Mouse (Mus musculus) lung, adult 2 months (tissue): ENCODE measurements at regions not wholly inside any gene's neighbourhood (a gene's known extent, or its start where the extent isn't known, plus 50 kb on each side); places are given as distances from the start of the nearest gene placed in this dataset.

Experiments used
- DNase-seq: peaks from one replicate; pipeline ENCODE4 v3.0.0; 2022
- H3K4me1 ChIP-seq: fragments of 200-500 bp; 2 replicates; pipeline ENCODE4 v1.6.1; 2011; ENCODE audit warnings: low read length; ENCODE audit not compliant: control insufficient read depth, insufficient read depth
- H3K4me3 ChIP-seq: fragments of 200-500 bp; replicated peaks from 2 replicates; pipeline ENCODE3; 2011; ENCODE audit warnings: low read depth, mild to moderate bottlenecking, control low read depth, low read length; ENCODE audit errors: extremely low read depth
- CTCF ChIP-seq: fragments of 200-500 bp; IDR thresholded peaks from 2 replicates; pipeline ENCODE4 v1.5.1; 2011; ENCODE audit warnings: mild to moderate bottlenecking, low read length, control low read depth; ENCODE audit not compliant: insufficient read depth
- POLR2A ChIP-seq: fragments of 200-500 bp; IDR thresholded peaks from 2 replicates; pipeline ENCODE4 v1.6.1; 2011; ENCODE audit warnings: low read depth, mild to moderate bottlenecking, control low read depth, low read length, borderline replicate concordance; ENCODE audit errors: extremely low read depth
- WGBS: fragments of 180-500 bp; shearing (Covaris S2); methylation state at CpG from one replicate; pipeline ENCODE4 v1.1.7; 2018; 5-methylcytosine and 5-hydroxymethylcytosine counted together

- TF ChIP-seq POLR2A (no peak), CTCF (no peak)
- H3K4me1 ChIP-seq, result no peaks in the 10 kb centered on the region
- H3K4me3 ChIP-seq, result no peak overlapping the region
- WGBS, result 65% methylated on average over 20 of the region's 20 CpGs
- DNase-seq, result no peak
Measured at GRCm38 (mm10) chr1:92754793-92755488, 76.5 kb upstream of the Gpc1 start.

DNA sequence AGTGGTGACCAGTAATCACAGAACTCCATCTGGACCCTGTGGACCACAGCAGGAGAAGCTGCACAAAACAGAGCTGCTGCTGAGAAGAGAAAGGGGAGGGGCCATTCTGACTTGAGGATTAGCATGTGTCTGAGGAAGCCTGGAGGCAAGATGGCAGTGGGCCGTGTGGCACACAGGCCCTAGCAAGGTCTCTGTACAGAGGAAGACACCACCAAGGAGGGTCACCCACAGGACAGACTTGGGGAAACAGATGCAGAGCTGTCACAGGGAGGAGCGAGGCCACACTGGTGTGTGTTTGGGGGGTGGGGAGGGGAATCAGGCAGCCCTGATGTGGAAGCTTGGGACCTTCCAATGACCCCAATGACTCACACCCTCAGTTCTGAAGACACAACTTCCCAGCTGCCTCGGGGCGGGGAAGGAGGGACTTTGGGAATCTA lies 79.7 kb upstream of the Gpc1 start:
- 28% methylated on average over 4 of the region's 4 CpGs for WGBS
- TF ChIP-seq CTCF (no peak), POLR2A (no peak)
- Histone ChIP-seq H3K4me3 (no peak overlapping the region), H3K4me1 (no peaks in the 10 kb centered on the region)
- no peak for DNase-seq

DNA sequence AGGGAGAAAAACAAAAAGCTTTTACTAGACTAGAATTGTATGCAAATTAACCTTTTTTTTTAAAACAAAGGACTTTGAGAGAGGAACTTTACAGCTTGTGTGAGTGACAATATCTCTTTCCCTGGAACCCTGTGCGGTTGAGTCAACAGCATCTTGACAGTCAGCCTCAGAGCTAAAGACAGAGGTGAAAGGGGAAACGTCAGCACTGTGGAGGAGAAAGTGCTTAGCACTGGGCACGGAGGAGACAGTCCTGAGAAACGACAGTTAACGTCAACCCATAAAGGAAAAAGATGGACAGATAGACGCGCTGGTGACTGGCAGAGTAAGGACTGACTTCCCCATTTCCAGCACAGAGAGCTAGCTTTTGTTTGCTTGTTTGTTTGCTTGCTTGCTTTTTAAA lies 82.0 kb upstream of the Gpc1 start:
- 46% methylated on average over 7 of the region's 7 CpGs for WGBS
- no peak for DNase-seq
- no peak for TF ChIP-seq POLR2A
- TF ChIP-seq CTCF, result no peak
- H3K4me1 ChIP-seq, result no peaks in the 10 kb centered on the region
- H3K4me3 ChIP-seq, result no peak overlapping the region

- DNase-seq, result no peak
- TF ChIP-seq POLR2A (no peak), CTCF (no peak)
- 68% methylated on average over 5 of the region's 5 CpGs for WGBS
- H3K4me3 ChIP-seq, result no peak overlapping the region
- no peaks in the 10 kb centered on the region for H3K4me1 ChIP-seq
Measured at GRCm38 (mm10) chr1:92745284-92745683, 86.2 kb upstream of the Gpc1 start.

GRCm38 (mm10) chr1:92744528-92745241 lies 86.8 kb upstream of the Gpc1 start:
- no peak for DNase-seq
- Histone ChIP-seq H3K4me3 (no peak overlapping the region), H3K4me1 (no peaks in the 10 kb centered on the region)
- WGBS, result 47% methylated on average over 9 of the region's 9 CpGs
- TF ChIP-seq POLR2A (no peak), CTCF (no peak)

DNA sequence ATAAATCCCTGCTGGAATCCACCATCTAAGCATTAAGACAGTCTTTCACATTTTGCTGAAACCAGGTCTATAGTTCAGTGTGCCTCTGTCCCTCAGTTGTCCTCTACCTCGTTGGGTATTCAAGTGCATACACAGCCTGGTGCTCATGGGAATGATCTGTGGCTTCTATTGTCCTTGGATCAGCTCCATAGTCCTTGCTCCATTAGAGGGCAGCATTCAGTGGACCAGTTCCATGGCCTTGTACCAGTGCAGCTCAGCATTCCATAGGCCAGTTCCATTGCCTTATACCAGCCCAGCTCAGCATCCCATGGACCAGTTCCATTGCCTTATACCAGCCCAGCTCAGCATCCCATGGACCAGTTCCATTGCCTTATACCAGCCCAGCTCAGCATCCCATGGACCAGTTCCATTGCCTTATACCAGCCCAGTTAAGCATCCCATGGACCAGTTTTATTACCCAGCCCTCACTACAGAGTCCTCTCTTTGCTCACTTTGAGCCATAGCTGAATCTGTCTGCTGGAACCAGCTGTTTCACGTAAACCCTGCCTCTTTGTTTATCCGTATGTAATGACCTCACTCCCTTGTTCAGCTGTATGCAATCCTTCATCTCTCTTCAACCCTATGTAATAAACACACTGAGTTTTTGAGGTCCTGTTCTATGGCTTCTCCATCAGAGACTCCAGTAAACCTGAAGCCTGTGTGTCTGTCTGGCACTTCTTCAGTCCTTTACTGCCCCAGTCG lies 88.4 kb upstream of the Gpc1 start:
- TF ChIP-seq CTCF (0 out of 2 replicates have a peak, but pooled peaks have one; percentile 5), POLR2A (no peak)
- DNase-seq, result no peak
- no peak overlapping the region for H3K4me3 ChIP-seq
- no peaks in the 10 kb centered on the region for H3K4me1 ChIP-seq
- 61% methylated on average over 4 of the region's 4 CpGs for WGBS

- no peak for DNase-seq
- no peaks in the 10 kb centered on the region for H3K4me1 ChIP-seq
- WGBS, result 72% methylated on average over 6 of the region's 6 CpGs
- no peak for TF ChIP-seq CTCF
- no peak for TF ChIP-seq POLR2A
- no peak overlapping the region for H3K4me3 ChIP-seq
Measured at GRCm38 (mm10) chr1:92742300-92742699, 89.1 kb upstream of the Gpc1 start.

DNA sequence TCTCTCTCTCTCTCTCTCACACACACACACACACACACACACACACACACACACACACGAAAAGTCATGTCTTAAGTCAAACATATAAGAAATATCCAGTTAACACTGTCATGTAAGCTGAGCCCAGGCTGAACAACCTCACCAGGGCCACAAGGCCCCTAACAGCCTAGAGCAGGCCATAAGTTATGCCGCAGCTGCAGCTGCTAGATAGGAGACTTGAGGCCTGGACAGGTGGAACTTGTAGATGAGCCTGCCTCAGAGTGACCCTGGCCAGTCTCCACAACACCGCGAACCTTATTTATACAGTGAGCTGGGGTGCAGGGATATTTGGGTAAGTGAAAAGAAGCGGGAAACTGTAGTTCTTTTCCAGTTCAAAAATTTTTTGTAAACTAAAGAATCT lies 90.4 kb upstream of the Gpc1 start:
- WGBS, result 82% methylated on average over 5 of the region's 5 CpGs
- TF ChIP-seq POLR2A, result no peak
- TF ChIP-seq CTCF, result no peak
- H3K4me3 ChIP-seq, result no peak overlapping the region
- no peak for DNase-seq
- no peaks in the 10 kb centered on the region for H3K4me1 ChIP-seq

GRCm38 (mm10) chr1:92737600-92738197 lies 89.1 kb upstream of the Otos start:
- Histone ChIP-seq H3K4me1 (no peaks in the 10 kb centered on the region), H3K4me3 (no peak overlapping the region)
- DNase-seq, result no peak
- 46% methylated on average over 11 of the region's 11 CpGs for WGBS
- no peak for TF ChIP-seq CTCF
- TF ChIP-seq POLR2A, result no peak

GRCm38 (mm10) chr1:92736411-92736810 lies 87.8 kb upstream of the Otos start:
- TF ChIP-seq POLR2A, result no peak
- no peak for TF ChIP-seq CTCF
- no peak for DNase-seq
- Histone ChIP-seq H3K4me1 (no peaks in the 10 kb centered on the region), H3K4me3 (no peak overlapping the region)
- 56% methylated on average over 7 of the region's 7 CpGs for WGBS
